Mouse (Mus musculus) neural tube, embryonic 14.5 days (tissue): ENCODE results near the gene Zfp867. TPM values are rescaled to one million over a fixed set of nuclear protein-coding genes. Genes with fewer than 3 reads are reported as not detected.

Experiments used
- ATAC-seq: fragments of 200-750 bp; cut with Nextera tagmentation; 2 replicates; pipeline ENCODE4 v1.8.0; 2017; ENCODE audit warnings: low read depth, mild to moderate bottlenecking, moderate TSS enrichment, moderate library complexity
- H3K27ac ChIP-seq: fragments of 300-500 bp; sonication (generic); 2 replicates; pipeline ENCODE4 v1.5.1; 2014; ENCODE audit warnings: low read depth, mild to moderate bottlenecking, control low read depth, low read length, moderate library complexity, mixed read lengths
- H3K27me3 ChIP-seq: fragments of 300-500 bp; sonication (generic); 2 replicates; pipeline ENCODE4 v1.6.1; 2014; ENCODE audit warnings: low read length; ENCODE audit not compliant: control insufficient read depth, insufficient read depth
- H3K36me3 ChIP-seq: fragments of 300-500 bp; sonication (generic); 2 replicates; pipeline ENCODE4 v1.6.1; 2014; ENCODE audit warnings: low read length, mixed read lengths; ENCODE audit not compliant: control insufficient read depth, insufficient read depth
- H3K4me1 ChIP-seq: fragments of 300-500 bp; sonication (generic); 2 replicates; pipeline ENCODE4 v1.6.1; 2014; ENCODE audit warnings: low read length; ENCODE audit not compliant: control insufficient read depth, insufficient read depth
- H3K4me2 ChIP-seq: fragments of 300-500 bp; sonication (generic); 2 replicates; pipeline ENCODE4 v1.6.1; 2014; ENCODE audit warnings: mild to moderate bottlenecking, low read depth, low read length, control low read depth
- H3K4me3 ChIP-seq: fragments of 300-500 bp; sonication (generic); 2 replicates; pipeline ENCODE4 v1.5.1; 2014; ENCODE audit warnings: low read depth, low read length, control low read depth, mixed read lengths
- H3K9ac ChIP-seq: fragments of 300-500 bp; sonication (generic); replicated peaks from 2 replicates; pipeline ENCODE4 v1.6.1; 2014; ENCODE audit warnings: low read depth, mild to moderate bottlenecking, control low read depth, low read length, mixed read lengths
- H3K9me3 ChIP-seq: fragments of 300-500 bp; sonication (generic); 2 replicates; pipeline ENCODE4 v1.6.1; 2016; ENCODE audit warnings: low read length; ENCODE audit not compliant: control insufficient read depth
- WGBS: fragments of 180-500 bp; shearing (Covaris S2); extraction: QIAGEN DNeasy Blood & Tissue Kit; methylation state at CpG from one replicate; pipeline ENCODE4 v1.1.7; 2014; 5-methylcytosine and 5-hydroxymethylcytosine counted together
- polyA plus RNA-seq: library from polyadenylated mRNA; unstranded; fragments of >200 nt; fragmentation: Nextera tagmentation; extraction: Ambion mirVana; gene quantifications from 2 replicates; pipeline ENCODE4 v1.2.1, GENCODE M21; 2014

Gene Zfp867
- polyA plus RNA-seq, 1 experiment from 2014 or later, result 13.9 TPM

GRCm38 (mm10) chr11:59421436-59421835 lies 50.8 kb downstream of the Zfp867 start:
- no peak overlapping the region for H3K4me3 ChIP-seq
- ATAC-seq, result no peak
- H3K4me2 ChIP-seq, result no peak overlapping the region
- peaks cover 36% of the 10 kb centered on the region for H3K36me3 ChIP-seq
- H3K27me3 ChIP-seq, result no peaks in the 10 kb centered on the region
- no peak overlapping the region for H3K9ac ChIP-seq
- 0 out of 2 replicates have a peak, but pooled peaks cover 2% of the 10 kb centered on the region for H3K4me1 ChIP-seq
- WGBS, result 87% methylated on average over 8 of the region's 8 CpGs
- no peak overlapping the region for H3K27ac ChIP-seq
- no peaks in the 10 kb centered on the region for H3K9me3 ChIP-seq

DNA sequence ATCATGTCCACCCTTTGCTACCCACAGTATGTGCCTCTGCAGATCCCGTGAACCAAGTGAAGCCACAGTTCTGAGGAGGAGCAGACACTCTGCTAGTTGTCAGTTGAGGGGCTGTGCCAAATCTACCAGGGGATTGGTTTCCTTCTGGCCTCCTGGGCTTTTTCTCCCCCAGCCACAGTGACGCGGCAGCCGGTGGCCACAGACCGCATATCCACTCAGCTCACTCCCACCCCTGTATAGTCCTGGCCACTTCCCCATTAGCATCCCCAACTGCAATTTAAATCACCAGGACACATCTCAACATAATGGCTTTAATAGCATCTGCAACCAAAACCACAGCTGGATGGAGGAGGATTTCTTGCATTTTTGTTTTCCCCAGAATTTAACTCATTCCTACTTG lies 53.6 kb downstream of the Zfp867 start:
- 80% methylated on average over 5 of the region's 5 CpGs for WGBS
- H3K27ac ChIP-seq, result no peak overlapping the region
- no peaks in the 10 kb centered on the region for H3K9me3 ChIP-seq
- peaks cover 23% of the 10 kb centered on the region for H3K36me3 ChIP-seq
- no peak overlapping the region for H3K4me3 ChIP-seq
- H3K27me3 ChIP-seq, result no peaks in the 10 kb centered on the region
- H3K4me2 ChIP-seq, result no peak overlapping the region
- no peak for ATAC-seq
- H3K4me1 ChIP-seq, result no peaks in the 10 kb centered on the region
- no peak overlapping the region for H3K9ac ChIP-seq

GRCm38 (mm10) chr11:59412999-59413863 lies 59.0 kb downstream of the Zfp867 start:
- Histone ChIP-seq H3K36me3 (peaks cover 8% of the 10 kb centered on the region), H3K9ac (no peak overlapping the region), H3K4me3 (no peak overlapping the region), H3K4me1 (no peaks in the 10 kb centered on the region), H3K27ac (no peak overlapping the region), H3K9me3 (no peaks in the 10 kb centered on the region), H3K27me3 (no peaks in the 10 kb centered on the region), H3K4me2 (no peak overlapping the region)
- no peak for ATAC-seq
- 79% methylated on average over 13 of the region's 13 CpGs for WGBS

GRCm38 (mm10) chr11:59412058-59412457 lies 60.2 kb downstream of the Zfp867 start:
- Histone ChIP-seq H3K27ac (no peak overlapping the region), H3K9ac (no peak overlapping the region), H3K4me3 (no peak overlapping the region), H3K9me3 (no peaks in the 10 kb centered on the region), H3K27me3 (no peaks in the 10 kb centered on the region), H3K36me3 (peaks cover 18% of the 10 kb centered on the region), H3K4me2 (no peak overlapping the region), H3K4me1 (no peaks in the 10 kb centered on the region)
- no peak for ATAC-seq
- 85% methylated on average over 6 of the region's 6 CpGs for WGBS

Other genes with a start within 250 kb of the Zfp867 start
- 617 and 621 TPM in 2 replicates for gene Arf1, start 244.2 kb downstream of the Zfp867 start, polyA plus RNA-seq
- 0.12 and 0.31 TPM in 2 replicates for gene Wnt3a, start 181.7 kb downstream of the Zfp867 start, polyA plus RNA-seq
- 0.72 and 2.1 TPM in 2 replicates for gene Wnt9a, start 165.5 kb downstream of the Zfp867 start, polyA plus RNA-seq
- gene Prss38, start 96.8 kb downstream of the Zfp867 start, polyA plus RNA-seq, result not detected in 2 replicates
- gene Jmjd4, start 22.4 kb downstream of the Zfp867 start, polyA plus RNA-seq, result 20.9 and 21.4 TPM in 2 replicates
- gene Snap47, start 21.3 kb downstream of the Zfp867 start, polyA plus RNA-seq, result 622 and 695 TPM in 2 replicates
- gene Zkscan17, start 54.3 kb upstream of the Zfp867 start, polyA plus RNA-seq, result 11.3 and 13.0 TPM in 2 replicates
- 0.12 and 0.17 TPM in 2 replicates for gene Nlrp3, start 69.1 kb upstream of the Zfp867 start, polyA plus RNA-seq
- gene Olfr222, start 103.8 kb upstream of the Zfp867 start, polyA plus RNA-seq, result 0.12 TPM in 1 of 2 replicates, not detected in the other
- not detected in 2 replicates for gene Olfr223, start 120.8 kb upstream of the Zfp867 start, polyA plus RNA-seq
- gene Mprip, start 188.8 kb upstream of the Zfp867 start, polyA plus RNA-seq, result 54.6 and 61.9 TPM in 2 replicates